Mouse (Mus musculus) spleen, postnatal 36 days (tissue): ENCODE measurements around the gene Metap2.

Experiments used
- DNase-seq, 2 experiments: peaks; one replicate each; pipeline ENCODE4 v3.0.0; 2022; ENCODE audit warnings: low spot score in 2 of 2, mixed read lengths in 1 of 2

Metap2 gene

DNA sequence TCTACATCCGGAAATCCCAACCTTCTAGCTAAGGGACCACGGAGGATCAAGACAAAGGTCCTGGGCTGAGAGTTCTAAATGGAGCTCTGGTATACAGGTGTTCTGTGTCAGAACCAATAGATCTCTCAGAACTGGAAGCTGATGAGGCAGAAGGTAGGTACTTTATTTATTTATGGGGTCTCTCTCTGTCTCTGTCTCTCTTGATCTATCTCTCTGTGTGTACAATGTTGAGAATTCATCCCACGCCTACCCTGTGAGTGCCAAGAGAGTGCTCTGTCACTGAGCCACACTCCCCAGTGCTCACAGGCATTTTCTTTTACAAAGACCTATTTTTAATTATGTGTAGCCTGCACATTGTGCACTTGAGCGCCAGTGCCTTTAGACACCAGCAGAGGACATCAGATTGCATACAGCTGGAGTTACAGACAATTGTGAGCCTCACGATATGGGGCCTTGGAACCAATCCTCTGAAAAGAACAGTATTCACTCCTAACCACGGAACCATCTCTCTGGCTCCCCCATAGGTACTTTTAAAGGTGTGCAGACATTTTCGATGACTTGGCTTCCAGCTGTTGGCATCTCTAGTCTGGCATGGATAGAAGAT, at the start of gene Metap2:
TSS of gene Metap2 (minus strand) at position 51 of the 604 bp plus-strand sequence.
- no peak for DNase-seq

DNA sequence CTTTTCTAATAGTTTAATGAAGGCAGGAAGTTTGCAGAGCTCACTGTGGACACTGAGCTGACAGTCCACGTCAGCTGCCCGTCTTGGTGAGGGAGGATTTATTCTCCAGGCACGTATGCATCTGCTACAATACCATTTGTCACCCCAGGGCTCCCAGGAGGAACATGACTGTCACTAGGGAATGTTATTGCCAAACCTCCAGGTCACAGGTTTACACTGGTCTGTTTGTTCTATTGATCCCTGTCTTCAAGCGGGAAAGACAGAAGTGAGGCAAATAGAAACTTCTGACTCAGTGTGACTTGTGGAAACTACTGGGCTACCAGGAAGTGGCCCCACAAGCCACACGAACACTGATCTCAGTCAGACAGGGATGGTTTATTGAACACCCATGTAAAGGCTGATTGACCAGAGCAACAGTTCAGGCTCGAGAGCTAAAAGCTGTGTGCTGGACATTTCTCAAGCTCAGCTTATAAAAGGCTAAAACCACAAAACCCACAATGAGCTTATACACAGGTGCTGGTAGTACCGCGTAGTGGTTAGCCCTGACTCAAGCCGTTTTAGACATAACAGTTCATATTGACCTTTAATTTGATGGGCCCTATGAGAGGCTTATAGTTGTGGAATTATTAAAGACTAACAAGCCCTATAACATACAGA, 49.1 kb upstream of the Metap2 start:
- DNase-seq, result no peak

DNA sequence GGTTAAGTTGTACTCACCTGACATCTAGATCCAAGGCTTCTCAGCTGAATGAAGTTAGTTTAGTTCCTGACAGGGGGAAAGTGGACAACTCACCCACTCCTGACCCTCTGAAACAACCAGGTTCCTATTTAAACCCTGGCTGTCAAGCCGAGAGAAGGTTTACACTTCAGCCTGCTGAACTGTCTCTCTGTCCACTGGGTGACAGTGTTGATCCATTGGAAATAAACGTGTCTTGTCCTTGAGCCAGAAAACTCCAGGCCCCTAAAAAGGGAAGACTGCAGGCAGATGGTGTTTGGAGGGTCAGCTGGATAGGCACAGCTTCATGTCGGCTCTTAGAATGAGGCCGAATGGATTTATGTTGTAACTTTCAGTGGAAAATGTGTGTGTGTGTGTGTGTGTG, 48.5 kb upstream of the Metap2 start:
- no peak for DNase-seq

DNA sequence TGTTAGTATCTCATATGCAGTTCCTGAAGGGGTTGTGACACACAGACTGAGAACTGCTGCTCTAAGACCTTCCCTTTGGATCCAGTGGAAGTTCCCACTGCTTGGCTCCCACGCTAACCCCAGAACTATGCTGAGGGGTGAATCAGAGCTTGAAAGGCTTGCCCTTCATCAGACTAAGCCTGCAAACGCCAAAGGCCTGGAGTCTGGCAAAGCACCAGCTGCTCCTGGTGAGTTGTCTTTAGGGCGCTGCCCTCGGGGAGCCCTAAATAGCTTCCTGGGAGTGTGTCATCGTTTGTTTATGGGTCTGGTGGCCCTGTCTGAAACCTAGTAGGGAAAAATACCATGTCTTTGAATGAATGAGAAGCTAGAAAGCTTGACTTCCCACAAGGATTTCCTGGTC, 47.3 kb upstream of the Metap2 start:
- no peak for DNase-seq

DNA sequence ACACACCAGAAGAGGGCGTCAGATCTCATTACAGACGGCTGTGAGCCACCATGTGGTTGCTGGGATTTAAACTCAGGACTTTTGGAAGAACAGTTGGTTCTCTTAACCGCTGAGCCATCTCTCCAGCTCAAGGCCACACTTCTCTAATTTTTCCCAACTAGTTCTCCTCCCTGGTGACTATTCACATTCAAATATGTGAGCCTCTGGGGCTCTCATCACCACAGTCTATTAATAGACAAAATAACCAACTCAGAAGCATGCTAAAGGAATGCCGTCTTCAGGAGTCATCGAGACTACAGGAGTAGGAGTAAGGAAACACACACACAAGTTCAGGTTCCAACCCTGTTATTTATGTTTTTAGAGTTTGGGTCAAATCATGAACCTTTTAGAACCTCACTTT, 43.4 kb upstream of the Metap2 start:
- DNase-seq, result no peak

DNA sequence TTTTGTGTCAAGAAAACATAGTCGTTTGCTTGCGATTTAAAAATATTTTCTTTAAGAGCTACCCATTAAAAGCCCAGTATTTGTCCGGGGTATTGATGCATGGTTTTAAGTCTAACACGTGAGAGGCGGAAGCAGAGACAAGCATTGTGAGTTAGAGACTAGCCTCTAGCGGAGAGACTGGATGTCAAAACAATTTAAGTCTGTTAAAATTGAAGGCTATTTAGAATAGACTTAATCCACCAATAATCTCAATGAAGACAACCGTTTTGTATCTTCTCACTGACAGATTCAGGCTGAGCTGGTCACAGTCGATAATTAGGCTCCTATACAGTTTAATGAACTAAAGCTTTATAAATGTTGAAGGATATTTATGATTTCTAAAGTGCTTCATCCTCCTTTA, 42.8 kb upstream of the Metap2 start:
- DNase-seq, result no peak

DNA sequence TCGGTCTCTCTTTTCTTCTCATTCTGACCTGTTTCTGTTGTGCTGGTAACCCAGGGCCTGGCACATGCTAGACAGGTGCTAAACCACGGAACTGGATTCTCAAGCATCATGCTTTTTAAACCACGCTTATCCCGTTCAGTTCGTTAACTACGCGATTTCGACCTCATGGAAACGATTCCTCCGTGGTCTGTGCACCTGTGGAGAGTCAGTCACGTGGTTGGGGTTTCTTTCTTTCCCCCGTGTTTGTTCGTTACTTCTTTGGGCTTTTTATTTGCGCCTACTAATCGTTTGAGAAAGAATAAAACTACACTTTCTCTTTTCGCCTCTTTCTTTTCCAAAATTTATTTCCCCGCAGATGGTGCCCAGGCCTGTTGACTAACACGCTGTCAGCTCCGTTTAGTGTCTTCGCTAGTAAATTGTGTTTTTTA, 42.0 kb upstream of the Metap2 start:
- no peak for DNase-seq

DNA sequence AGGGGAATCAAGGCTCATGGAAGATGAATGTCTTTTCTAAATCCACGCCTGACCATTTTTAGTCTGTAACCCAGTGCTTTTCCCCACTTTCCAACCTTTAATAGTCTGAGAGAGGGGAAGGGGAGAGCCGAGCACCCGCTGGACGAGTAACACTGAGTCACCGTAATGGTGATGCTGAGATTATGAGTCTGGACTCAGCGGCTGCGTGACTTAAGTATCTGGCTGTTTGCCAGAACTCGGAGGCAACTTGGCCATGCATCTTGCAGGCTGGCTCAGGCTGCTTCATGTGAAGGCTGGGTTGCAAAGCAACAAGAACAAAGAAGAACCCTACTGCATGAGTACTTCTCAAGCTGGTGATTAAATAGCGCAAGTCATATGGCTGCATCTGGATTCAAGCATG, 37.1 kb upstream of the Metap2 start:
- DNase-seq, result no peak

DNA sequence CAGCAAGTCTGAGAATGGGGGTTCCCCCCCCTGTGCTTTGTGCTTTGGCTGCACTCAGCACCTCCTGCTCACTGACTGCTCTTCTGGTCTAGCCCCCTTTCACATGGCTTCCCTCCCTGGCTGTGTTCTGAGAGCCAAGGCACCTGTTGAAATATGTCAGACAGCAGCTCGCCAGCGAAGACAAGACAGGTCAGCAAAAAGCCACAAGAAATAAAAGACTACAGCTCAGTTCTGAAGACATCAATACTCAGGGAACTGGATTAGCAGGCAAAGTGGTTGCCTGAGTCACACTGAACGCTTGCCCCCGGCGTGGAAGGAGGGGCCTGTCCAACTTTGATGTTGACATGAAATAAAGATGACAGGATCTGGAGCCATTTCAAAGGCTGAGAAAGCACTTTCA, 36.0 kb upstream of the Metap2 start:
- no peak for DNase-seq

DNA sequence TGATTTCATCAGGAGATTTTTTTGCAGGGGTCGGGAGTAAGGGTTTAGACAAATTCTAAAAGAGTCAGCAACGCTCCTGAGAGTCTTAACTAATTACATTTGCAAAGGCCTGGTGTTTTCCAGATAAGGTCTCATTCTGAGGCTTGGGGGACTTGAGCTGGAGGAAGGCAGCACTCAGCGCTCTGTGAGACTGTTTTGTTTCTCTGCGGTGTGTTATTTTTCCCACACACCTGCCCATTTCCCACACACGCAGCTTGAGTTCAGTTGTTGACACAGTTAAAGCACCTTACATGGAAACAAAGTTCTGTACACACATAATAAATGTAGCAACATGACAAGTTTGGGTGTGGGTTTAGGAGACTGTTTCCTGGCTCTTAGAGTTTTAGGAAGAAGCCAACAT, 35.1 kb upstream of the Metap2 start:
- DNase-seq, result no peak

DNA sequence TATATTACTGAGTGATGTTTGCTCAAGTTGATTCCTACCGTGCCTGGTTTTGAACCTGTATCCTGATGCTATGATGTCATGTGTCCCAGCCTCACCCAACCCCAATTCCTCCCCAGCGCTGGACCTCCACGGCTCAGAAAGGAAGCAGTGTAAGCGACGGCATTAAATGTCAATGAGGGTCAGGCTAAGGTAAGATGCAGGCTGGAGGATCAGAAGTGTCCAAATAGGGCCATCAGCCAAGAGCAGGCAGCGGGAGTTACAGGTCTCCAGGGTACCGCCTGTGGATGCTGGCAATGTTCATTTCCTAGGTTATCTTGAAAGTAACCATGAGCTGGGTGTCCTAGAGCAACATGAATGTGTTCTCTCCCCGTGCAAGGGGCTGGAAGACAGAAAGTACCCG, 34.5 kb upstream of the Metap2 start:
- DNase-seq, result no peak

DNA sequence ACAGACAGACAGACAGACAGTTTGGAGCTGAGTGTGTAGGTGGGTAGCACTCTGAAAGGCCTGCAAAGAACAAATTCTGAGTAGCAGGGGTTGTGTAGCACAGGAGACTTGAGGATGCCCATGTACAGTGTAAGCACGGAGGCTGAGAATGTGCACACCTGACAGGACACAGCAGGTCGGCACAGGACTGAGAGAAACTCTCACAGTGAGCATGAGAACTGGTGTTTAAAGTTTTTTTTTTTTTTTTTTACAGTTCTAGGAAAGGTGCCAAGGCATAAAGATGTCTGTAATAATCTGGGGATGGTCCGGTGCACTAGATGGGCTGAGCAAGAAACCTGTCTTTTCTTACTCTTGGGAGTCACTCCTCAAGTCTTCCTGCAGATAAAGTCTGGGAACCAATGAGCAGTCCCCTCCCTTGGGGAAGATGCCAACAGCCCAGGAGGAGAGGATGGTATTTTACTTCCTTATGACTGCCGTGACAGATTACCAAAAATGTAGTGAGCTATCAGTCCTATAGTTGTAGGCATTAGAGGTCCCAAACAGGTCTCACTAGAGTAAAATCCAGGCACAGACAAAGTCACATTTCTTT, 33.4 kb upstream of the Metap2 start:
- no peak for DNase-seq

DNA sequence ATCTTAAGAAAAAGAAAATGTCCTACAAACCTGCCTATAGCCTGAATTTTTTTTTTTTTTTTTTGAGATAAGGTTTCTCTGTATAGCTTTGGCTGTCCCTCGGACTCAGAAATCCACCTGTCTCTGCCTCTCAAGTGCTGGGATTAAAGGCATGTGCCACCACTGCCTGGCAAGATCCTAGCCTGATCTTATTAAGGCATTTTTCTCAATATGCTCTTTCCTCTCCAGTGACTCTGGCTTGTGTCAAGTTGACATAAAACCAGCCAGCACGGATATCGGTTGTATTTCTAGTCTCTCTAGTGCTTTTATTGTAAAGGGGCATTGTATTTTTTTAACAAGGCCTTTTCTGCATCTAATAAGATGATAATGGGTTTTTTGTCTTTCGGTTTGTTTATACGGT, 27.8 kb upstream of the Metap2 start:
- DNase-seq, result no peak

DNA sequence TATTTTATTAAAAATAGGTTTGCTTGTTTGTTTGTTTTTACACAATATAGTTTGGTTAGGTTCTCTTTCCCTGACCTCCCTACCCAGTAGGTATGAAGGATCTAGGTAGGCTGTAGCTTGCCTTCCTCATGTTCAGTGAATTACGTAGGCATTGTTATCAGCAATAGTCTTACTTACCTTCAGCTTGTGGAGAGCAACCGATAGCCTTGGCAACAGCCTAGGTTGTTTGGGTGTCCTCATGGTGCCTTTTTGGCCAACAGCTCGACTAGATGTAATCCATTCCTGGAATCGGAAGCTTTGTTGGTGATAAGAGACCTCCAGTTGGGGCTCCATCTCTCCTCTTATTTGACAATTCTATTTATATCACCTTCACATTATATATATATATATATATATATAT, 24.3 kb upstream of the Metap2 start:
- no peak for DNase-seq

DNA sequence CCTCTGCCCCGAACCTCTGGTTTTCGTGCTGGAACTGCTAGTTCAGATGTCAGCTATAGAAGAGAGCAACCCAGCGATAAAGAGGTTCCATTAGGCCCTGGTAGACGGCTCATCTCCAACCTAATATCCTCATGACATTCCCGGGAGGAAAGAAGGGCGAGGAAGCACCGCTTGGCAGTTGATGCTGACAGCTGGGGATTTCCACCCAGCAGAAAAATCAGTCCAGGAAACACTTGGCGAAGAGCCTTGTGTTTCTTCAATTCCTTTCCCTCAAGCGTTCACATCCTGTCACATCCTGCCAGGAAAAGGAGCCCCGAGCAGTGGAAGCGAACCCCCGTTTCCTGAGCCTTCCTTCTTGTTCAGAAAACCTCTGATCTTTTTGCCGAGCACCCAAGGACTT, 22.3 kb upstream of the Metap2 start:
- DNase-seq, result peak; percentile 4 to 5

DNA sequence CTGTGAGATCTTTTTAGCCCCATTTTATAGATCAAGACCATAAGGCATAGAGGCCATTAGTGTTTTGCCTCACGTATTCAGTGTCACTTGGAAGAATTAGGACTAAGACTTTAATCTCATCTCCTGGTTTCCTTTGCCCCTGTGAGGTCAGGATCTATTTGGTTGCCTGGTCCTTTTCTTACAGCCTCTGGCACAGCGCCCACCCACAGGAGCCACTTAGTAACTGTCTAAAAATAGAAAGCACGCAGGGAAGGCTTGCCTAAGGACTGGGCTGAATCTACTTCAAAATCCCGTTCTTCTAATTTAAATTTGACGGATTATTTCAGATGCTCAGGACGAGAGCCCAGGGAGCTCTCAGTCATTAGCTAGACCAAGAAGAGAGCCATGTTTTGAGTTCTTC, 21.8 kb upstream of the Metap2 start:
- DNase-seq, result no peak

DNA sequence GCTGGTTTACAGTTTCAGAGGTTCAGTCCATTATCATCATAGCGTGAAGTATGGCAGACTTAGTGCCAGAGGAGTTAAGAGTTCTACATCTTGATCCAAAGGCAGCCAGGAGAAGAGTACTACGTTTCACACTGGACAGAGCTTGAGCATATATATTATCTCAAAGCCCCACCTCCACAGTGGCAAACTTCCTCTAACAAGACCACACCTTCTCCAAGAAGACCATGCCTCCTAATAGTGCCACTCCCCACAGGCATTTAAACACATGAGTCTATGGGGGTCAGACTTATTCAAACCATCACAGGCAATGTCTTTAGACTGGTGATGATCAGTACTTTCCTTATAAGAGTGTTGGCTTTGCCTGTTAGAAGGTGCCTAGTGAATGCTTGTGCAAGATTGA, 21.2 kb upstream of the Metap2 start:
- DNase-seq, result no peak

DNA sequence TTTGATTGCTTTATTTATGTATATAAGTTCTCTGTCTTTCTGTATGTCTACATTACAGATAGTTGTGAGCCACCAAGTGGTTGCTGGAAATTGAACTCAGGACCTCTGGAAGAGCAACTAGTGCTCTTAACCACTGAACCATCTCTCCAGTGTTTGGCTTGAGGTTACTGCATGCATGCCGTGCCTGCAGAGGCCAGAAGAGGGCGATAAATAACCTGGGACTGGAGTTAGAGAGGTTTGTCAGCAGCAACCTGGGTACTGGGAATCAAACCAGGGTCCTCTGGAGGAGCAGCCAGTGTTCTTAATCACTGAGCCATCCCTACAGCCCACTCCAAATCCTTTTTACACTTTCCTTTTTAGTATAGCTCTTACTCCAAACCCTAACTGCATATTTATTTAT, 19.9 kb upstream of the Metap2 start:
- DNase-seq, result peak in 1 of 2 experiments; percentile 12

DNA sequence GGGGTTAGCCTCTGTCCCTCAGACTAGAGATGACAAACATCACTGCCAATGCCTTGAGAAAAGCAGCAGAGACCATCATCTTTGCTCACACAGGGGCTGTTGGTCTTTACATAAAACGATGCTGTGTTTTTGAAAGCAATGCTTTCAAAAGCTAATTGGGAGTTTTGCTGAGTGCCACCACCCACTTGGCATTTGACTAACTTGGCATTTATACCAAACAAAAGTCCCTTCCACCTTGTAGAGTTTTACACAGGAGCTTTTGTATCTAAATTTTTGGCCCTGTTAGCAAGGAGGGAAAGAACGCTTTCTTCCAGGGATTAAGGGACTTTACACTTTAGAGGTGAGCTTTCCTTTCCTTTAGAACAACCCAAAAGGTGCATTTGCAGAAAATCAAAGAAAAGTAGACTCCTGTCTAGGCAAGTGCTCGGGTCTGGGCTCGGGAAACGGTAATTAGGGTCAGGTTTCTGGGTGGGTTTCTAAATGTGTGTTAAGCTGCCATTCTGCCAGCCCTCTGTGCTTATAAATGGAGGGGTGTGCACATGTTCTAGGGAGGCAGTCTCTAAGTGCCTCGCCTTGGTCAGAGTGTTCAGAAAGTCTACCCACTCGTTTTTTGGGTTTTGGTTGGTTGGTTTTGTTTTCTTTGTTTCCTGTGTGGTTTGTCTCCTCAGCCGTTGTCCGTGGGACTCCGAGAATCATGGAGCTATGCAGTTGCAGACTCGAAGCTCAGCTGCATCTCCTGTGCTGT, 18.8 kb upstream of the Metap2 start:
- DNase-seq, result no peak

DNA sequence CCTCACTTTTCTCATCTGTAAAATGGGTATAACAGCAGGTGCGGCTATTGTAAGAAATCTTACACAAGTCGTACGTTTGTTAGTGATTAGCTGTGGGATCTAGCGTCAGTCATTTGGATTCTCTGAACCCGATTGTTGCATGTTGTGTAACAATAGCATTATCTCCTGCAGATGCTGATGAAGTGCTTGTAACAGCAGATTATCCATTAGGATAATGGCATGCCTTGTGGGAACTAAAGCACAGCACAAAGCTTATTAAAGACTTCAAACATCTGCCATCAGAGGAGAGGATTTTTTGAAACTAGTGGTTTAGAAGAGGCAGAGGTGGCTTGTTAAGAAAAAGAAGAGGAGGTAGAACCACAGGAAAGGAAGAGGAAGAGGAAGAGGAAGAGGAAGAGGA, 16.6 kb upstream of the Metap2 start:
- DNase-seq, result no peak

DNA sequence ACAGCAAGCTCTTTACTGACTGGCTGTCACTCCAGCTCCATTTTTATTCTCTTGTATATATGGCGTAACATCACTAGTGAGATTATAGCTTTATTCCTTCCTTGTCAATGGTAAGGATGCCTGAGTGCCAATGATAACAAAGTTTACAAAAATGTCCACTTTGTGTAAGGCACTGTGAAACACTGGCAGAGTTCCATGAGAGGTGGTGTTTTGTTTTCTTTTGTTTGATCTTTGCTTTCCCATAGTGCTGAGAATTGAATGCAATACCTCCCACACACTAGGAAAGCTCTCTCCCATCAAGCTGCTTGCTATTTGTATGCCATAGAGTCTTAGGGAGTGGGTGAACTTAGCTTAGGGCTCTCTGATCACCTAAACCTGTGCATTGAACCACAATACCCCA, 16.0 kb upstream of the Metap2 start:
- DNase-seq, result no peak

DNA sequence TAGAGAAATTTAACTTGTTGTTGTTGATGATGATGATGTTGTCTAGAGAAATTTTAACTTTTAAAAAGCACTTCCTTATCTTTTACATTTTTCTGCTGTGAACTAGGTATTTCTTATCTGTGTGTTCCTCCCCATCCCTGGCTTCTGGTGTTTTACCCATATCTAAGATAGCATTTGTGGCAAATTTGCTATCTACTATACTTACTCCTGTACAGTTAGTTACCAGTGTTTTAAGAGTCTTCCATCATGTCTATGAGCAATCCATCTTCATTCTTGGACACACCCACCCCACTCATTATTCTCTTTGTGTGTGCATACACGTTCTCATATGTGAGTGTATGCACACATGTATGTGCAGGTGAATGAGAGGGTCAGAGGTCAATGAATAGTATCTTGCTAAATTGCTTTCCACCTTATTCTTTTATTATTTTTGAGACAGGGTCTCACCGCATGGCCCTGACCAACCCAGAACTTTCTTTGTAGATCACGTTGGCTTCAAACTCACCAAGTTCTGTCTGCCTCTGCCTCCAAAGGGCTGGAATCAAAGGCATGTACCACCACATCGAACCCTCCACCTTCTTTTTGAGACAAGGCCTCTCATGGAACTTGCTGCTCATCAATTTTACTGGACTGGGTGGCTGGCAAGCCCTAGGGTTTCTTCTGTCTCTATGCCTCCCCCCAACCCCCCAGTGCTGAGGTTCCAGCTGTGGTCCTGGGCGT, 15.4 kb upstream of the Metap2 start:
- DNase-seq, result no peak
